Mouse (Mus musculus): ENCODE results near the gene Gjd2.

DNA sequence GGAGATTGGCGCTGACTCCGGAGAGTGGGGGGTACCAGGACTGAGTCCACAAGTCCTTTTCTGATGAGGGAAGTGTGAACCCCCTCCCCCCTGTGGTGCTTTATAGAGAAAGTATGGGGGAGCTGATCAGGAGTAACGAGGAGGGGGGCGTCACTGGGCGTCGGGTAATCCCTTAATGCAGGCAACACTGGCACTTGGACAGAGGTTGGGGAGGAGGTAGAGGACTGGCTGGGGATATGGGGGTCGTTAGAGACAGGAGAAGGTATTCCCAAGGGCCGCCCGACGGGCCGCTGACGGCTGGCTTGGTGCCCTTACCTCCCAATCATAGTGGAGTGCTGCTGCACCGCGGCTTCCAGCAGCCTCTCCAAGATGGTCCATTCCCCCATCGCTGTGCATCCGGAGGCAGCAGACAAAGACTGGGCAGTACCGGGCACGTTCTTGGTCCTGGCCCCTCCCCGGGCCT lies 639 bp downstream of the Gjd2 start:
- TF ChIP-seq GATA1 (IDR thresholded peaks at IDR 0.05; ENCODE audit: borderline replicate concordance, low read length) (no peak), FLI1 (IDR thresholded peaks at IDR 0.05; ENCODE audit: low read length) (no peak)

All from megakaryocyte, embryonic 14.5 days (primary cell).